Mouse (Mus musculus): ENCODE measurements at regions not wholly inside any gene's neighbourhood (a gene's known extent, or its start where the extent isn't known, plus 50 kb on each side); places are given as distances from the start of the nearest gene placed in this dataset.

DNA sequence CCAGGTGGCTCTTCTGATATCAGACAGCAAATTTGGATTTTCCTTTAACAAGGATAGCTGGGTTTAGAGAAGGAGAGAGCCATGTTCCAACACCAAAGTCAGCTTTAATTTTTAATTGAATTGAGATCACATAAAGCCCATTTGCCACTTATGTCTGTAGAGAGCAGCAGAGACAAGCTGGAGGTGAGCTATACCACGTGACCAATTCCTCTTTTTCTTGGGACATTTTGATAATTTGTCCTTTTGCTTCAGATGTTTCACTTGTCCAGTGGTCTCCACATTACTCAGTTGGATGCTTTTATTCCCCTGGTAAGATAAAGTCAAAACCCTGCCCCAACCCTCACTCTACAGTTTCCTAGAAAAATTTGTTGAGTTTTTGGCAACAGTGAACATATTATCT, 248.6 kb upstream of the Ndst4 start:
- Histone ChIP-seq H3K9me3 (replicated peaks) (no peaks in the 10 kb centered on the region), H3K4me1 (replicated peaks) (no peaks in the 10 kb centered on the region), H3K9ac (no peak overlapping the region), H3K4me2 (no peak overlapping the region), H3K27ac (replicated peaks) (no peak overlapping the region), H3K27me3 (no peaks in the 10 kb centered on the region), H3K36me3 (replicated peaks) (no peaks in the 10 kb centered on the region), H3K4me3 (replicated peaks) (no peak overlapping the region)
- no peak for ATAC-seq (ENCODE audit: insufficient read depth)
- 33% methylated on average over 1 of the region's 1 CpGs for WGBS (ENCODE audit: insufficient replicate concordance)

DNA sequence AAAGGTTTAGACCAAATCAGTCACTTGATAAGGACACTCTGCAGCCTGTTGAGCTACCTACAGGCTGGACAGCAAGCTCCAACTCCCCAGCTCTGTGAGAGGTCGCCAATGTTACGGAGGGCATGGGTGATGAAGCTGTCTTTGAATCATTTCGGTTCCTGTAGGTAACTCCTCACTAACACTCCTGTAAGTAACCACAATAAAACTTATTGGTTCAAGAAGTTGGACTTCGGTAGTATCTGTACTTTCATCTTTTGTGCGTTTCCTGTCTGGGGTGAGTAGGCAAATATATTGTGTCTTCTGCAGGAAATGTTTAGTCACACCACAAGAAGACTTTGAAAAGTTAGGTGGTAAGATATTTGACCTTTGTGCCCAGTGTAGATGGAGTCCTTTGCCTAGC, 244.1 kb upstream of the Ndst4 start:
- ATAC-seq (ENCODE audit: insufficient read depth) = no peak

DNA sequence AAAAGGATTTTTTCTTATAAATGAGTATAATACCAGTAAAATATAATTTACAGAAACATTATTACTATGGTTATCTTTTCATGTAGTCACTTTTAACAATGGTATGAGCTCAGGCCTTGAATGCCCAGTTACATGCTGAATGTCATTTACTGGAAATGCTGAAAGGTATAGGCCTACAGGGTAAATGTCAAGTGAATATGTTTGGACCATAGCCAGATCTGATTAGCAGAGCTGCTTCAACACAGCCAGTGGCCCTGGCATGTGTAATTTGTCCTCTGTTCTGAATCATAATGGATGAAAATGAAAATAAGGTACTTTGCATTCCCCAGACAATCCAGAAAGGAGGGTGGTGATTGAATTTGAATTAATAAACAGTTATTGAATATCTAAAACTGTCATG, 213.3 kb upstream of the Ndst4 start:
- Histone ChIP-seq H3K9ac (no peak overlapping the region), H3K27me3 (no peaks in the 10 kb centered on the region), H3K4me3 (replicated peaks) (no peak overlapping the region), H3K4me2 (no peak overlapping the region), H3K9me3 (replicated peaks) (no peaks in the 10 kb centered on the region), H3K27ac (replicated peaks) (no peak overlapping the region), H3K4me1 (replicated peaks) (no peaks in the 10 kb centered on the region), H3K36me3 (replicated peaks) (no peaks in the 10 kb centered on the region)
- ATAC-seq (ENCODE audit: insufficient read depth) = no peak

More for the DNA sequence above, 244.1 kb upstream of the Ndst4 start:
- H3K4me2 ChIP-seq = no peak overlapping the region
- H3K9ac ChIP-seq = no peak overlapping the region
- no peaks in the 10 kb centered on the region for H3K9me3 ChIP-seq (replicated peaks)
- no peaks in the 10 kb centered on the region for H3K4me1 ChIP-seq (replicated peaks)
- no peaks in the 10 kb centered on the region for H3K36me3 ChIP-seq (replicated peaks)
- no peak overlapping the region for H3K27ac ChIP-seq (replicated peaks)
- no peak overlapping the region for H3K4me3 ChIP-seq (replicated peaks)
- no peaks in the 10 kb centered on the region for H3K27me3 ChIP-seq
- WGBS (ENCODE audit: insufficient replicate concordance) = 31% methylated on average over 5 of the region's 5 CpGs

DNA sequence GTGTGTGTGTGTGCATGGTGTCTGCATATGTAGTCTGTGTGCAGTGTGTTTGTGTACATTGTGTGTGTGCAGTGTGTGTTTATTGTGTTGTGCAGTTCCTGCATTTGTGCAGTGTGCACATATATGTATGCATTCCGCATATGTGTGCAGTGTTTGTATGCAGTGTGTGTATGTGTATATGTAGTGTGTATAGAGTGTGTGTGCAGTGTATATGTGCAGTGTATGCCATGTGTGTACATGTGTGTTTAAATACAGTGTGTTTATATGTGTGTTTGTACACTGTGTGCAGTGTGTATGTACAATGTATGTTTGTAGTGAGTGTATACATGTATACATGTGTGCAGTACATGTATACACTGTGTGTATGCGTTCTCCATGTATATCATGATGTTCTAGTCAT, 183.0 kb upstream of the Ndst4 start:
- Histone ChIP-seq H3K4me1 (replicated peaks) (no peaks in the 10 kb centered on the region), H3K27me3 (no peaks in the 10 kb centered on the region), H3K9ac (no peak overlapping the region), H3K4me2 (no peak overlapping the region), H3K9me3 (replicated peaks) (no peaks in the 10 kb centered on the region), H3K4me3 (replicated peaks) (no peak overlapping the region), H3K36me3 (replicated peaks) (no peaks in the 10 kb centered on the region), H3K27ac (replicated peaks) (no peak overlapping the region)
- ATAC-seq (ENCODE audit: insufficient read depth) = peak; percentile 32; the same call in 1 of the 2 replicates
- 73% methylated on average over 2 of the region's 2 CpGs for WGBS (ENCODE audit: insufficient replicate concordance)

DNA sequence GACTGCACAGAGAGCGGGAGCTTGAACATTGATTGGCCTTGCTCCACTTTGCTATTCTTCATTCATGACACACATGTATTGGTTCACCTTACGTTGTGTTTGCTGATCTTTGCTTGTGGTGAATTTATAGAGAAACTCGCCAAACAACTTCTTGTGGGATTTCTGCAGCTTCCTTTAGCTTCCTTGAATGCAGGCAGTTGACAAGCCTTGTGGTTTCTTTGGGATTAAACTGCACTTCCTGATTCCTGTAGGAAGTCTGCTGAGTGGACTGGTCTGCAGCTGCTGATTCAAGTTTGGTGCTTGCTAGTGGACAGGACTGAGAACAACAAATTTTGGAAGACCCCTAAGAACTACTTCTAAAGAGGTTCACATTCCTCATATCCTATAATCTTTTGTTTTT, 152.8 kb upstream of the Ndst4 start:
- Histone ChIP-seq H3K4me1 (replicated peaks) (no peaks in the 10 kb centered on the region), H3K27ac (replicated peaks) (no peak overlapping the region), H3K36me3 (replicated peaks) (no peaks in the 10 kb centered on the region), H3K4me3 (replicated peaks) (no peak overlapping the region), H3K4me2 (no peak overlapping the region), H3K9ac (no peak overlapping the region), H3K9me3 (replicated peaks) (no peaks in the 10 kb centered on the region), H3K27me3 (no peaks in the 10 kb centered on the region)
- WGBS (ENCODE audit: insufficient replicate concordance) = 51% methylated on average over 3 of the region's 3 CpGs
- ATAC-seq (ENCODE audit: insufficient read depth) = no peak

DNA sequence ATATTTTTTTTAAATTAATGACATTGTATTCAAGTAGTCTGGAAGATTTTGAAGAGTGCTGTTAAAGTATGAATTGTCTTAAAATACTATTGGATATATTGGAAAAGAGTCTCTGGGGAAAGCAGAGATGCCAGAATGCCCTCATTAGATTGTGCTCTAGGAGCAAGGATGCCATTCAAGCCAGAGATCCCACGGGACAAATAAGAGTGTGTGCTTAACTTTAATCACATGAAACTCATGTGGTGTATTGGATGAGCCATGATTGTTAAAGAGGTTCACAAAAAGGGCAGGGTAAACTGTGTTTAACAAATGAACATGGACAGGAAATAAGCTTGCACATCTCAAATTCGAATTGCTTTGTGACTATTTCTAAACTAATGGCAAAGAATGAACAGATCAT, 143.0 kb upstream of the Ndst4 start:
- Histone ChIP-seq H3K27me3 (no peaks in the 10 kb centered on the region), H3K36me3 (replicated peaks) (no peaks in the 10 kb centered on the region), H3K27ac (replicated peaks) (no peak overlapping the region), H3K4me1 (replicated peaks) (no peaks in the 10 kb centered on the region), H3K4me2 (no peak overlapping the region), H3K4me3 (replicated peaks) (no peak overlapping the region), H3K9ac (no peak overlapping the region), H3K9me3 (replicated peaks) (no peaks in the 10 kb centered on the region)
- no peak for ATAC-seq (ENCODE audit: insufficient read depth)
- 49% methylated on average over 2 of the region's 2 CpGs for WGBS (ENCODE audit: insufficient replicate concordance)

DNA sequence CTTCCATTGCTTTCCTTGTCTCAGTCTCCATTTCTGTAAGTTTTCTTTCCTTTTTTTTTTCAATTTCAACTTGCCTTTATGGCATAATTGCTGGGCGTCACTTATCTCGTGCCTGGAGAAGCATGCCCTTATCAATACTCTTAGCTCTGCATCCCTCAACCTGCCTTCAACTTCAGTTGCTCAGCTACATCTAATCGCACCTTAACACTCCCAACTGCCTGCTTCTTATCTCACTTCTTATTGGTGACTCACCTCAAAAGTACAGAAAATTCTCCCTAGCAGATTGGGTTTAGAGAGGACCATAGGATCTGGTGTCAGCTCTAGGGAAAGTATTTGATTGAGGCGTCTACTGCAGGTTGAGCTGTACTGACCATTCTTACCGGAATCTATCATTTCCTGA, 133.2 kb upstream of the Ndst4 start:
- Histone ChIP-seq H3K4me2 (peak overlapping the region; percentile 69), H3K4me3 (replicated peaks) (peak overlapping the region; percentile 25), H3K9ac (0 out of 2 replicates have a peak overlapping the region, but pooled peaks have one; percentile 13), H3K27me3 (no peaks in the 10 kb centered on the region), H3K9me3 (replicated peaks) (no peaks in the 10 kb centered on the region), H3K4me1 (replicated peaks) (peaks cover 24% of the 10 kb centered on the region), H3K27ac (replicated peaks) (peak overlapping the region; percentile 89), H3K36me3 (replicated peaks) (no peaks in the 10 kb centered on the region)
- ATAC-seq (ENCODE audit: insufficient read depth) = peak; percentile 99
- 19% methylated on average over 5 of the region's 5 CpGs for WGBS (ENCODE audit: insufficient replicate concordance)

DNA sequence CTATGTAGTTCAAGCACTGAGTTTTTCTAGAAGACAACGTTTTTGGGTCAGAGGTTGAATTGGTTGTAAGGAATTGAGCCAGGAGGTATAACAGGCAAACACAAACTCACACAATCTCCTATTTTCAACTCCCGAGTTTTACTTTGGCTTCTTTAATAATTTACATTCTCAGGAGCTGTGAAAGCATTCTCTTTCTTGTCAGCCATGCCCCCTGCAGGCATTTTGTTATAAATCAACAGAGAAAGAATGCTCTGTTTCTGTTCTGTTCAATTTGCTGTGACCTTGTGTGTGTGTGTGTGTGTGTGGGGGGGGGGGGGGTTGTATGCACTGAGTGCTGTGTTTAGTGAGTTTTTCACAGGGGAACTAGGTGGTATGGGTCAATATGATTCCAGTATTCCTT, 132.7 kb upstream of the Ndst4 start:
- peak overlapping the region; percentile 25 for H3K4me3 ChIP-seq (replicated peaks)
- 0 out of 2 replicates have a peak overlapping the region, but pooled peaks have one; percentile 13 for H3K9ac ChIP-seq
- peak overlapping the region; percentile 69 for H3K4me2 ChIP-seq
- 3% methylated on average over 2 of the region's 2 CpGs for WGBS (ENCODE audit: insufficient replicate concordance)
- H3K27me3 ChIP-seq = no peaks in the 10 kb centered on the region
- no peaks in the 10 kb centered on the region for H3K9me3 ChIP-seq (replicated peaks)
- peak; percentile 40 for ATAC-seq (ENCODE audit: insufficient read depth)
- no peaks in the 10 kb centered on the region for H3K36me3 ChIP-seq (replicated peaks)
- peak overlapping the region; percentile 89 for H3K27ac ChIP-seq (replicated peaks)
- H3K4me1 ChIP-seq (replicated peaks) = peaks cover 24% of the 10 kb centered on the region

DNA sequence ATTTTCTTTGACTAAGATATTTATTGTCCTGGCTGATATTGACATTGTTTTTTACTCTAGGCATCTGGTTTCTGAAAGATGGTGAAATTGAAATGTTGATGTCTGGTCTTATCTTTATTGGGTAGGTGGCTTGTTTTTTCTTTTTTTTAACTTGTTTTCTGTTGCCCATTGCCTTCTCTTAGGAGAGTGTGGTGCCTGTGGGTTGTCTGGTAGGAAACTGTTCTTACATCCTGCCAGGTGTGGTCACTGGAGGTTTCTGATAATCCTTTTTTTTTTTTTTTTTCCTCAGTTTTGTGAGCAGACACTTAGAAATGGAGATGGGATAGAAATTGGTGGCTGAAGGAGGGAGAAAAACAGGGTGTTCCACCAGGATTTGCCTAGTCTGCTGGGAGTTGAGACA, 125.3 kb upstream of the Ndst4 start:
- H3K9ac ChIP-seq = no peak overlapping the region
- H3K27ac ChIP-seq (replicated peaks) = peak overlapping the region; percentile 84

DNA sequence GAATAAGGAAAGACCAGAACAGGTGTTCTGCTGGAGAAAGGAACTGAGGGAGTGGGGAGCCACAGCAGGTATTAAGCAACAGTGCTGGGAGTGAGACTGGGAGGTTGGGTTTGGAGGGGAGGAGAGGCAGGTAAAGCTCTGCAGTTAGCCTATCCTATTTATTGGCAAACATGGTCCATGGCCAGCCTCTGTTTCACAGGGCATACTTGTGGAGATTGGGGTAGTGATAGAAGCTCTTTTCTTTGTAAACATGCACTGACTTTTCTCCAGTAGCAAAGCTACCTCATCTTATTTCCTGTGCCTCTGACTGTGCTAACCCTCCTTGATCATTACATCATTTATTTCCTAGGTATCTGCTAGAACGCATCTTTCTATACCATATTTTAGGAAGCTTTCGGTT, 124.9 kb upstream of the Ndst4 start:
- ATAC-seq (ENCODE audit: insufficient read depth) = peak; percentile 62
- H3K9ac ChIP-seq = no peak overlapping the region
- H3K4me3 ChIP-seq (replicated peaks) = no peak overlapping the region
- no peaks in the 10 kb centered on the region for H3K27me3 ChIP-seq
- 81% methylated on average over 2 of the region's 2 CpGs for WGBS (ENCODE audit: insufficient replicate concordance)
- H3K36me3 ChIP-seq (replicated peaks) = no peaks in the 10 kb centered on the region
- peak overlapping the region; percentile 18; the same call in 1 of the 2 replicates for H3K4me2 ChIP-seq
- peaks cover 17% of the 10 kb centered on the region for H3K4me1 ChIP-seq (replicated peaks)
- H3K9me3 ChIP-seq (replicated peaks) = no peaks in the 10 kb centered on the region
- peak overlapping the region; percentile 84 for H3K27ac ChIP-seq (replicated peaks)

More for the DNA sequence above, 125.3 kb upstream of the Ndst4 start:
- ATAC-seq (ENCODE audit: insufficient read depth) = peak; percentile 41
- H3K4me2 ChIP-seq = peak overlapping the region; percentile 18; the same call in 1 of the 2 replicates
- H3K27me3 ChIP-seq = no peaks in the 10 kb centered on the region
- H3K9me3 ChIP-seq (replicated peaks) = no peaks in the 10 kb centered on the region
- no peaks in the 10 kb centered on the region for H3K36me3 ChIP-seq (replicated peaks)
- H3K4me1 ChIP-seq (replicated peaks) = peaks cover 17% of the 10 kb centered on the region
- no peak overlapping the region for H3K4me3 ChIP-seq (replicated peaks)

DNA sequence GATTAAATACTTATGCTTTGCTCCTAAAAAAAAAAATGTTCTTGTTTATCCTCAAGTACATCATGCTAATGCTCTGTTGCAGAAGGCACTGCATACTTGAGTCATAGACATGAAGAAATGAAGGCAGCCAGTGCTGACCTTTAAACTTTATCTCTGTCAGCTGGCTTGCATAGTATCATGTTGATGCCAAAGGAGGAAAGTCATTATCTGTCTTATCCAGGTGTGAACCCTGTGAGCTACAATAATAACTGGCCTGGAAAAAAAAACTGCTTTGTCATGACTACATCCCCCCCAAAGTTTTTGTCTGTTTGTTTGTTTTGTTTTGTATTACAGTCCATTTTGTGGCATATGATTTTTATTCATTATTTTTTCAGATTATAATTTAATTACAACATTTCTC, 124.3 kb upstream of the Ndst4 start:
- Histone ChIP-seq H3K9me3 (replicated peaks) (no peaks in the 10 kb centered on the region), H3K27me3 (no peaks in the 10 kb centered on the region), H3K4me3 (replicated peaks) (no peak overlapping the region), H3K4me2 (peak overlapping the region; percentile 11; the same call in 1 of the 2 replicates), H3K9ac (no peak overlapping the region), H3K36me3 (replicated peaks) (no peaks in the 10 kb centered on the region), H3K4me1 (replicated peaks) (peaks cover 20% of the 10 kb centered on the region), H3K27ac (replicated peaks) (no peak overlapping the region)
- peak; percentile 91 for ATAC-seq (ENCODE audit: insufficient read depth)

DNA sequence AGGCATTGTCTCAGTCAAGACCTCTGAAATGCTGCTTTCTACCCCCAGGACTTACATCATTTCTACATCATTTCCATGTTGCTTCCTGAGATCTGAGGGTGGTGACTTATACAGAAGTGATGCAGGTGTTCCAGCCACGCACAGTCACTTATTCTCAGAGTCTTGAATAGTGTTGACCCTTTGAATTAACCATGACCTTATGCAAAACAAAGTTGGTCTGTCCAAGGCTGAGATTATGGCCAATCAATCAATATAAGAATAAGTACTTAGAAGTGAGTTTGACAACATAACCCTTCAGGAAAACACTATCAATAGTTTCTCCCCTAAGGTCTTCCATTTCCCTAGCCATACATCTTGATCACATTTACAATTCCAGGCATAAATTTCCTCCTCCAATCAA, 115.3 kb upstream of the Ndst4 start:
- 70% methylated on average over 1 of the region's 1 CpGs for WGBS (ENCODE audit: insufficient replicate concordance)
- no peak for ATAC-seq (ENCODE audit: insufficient read depth)
- H3K36me3 ChIP-seq (replicated peaks) = no peaks in the 10 kb centered on the region
- peaks cover 4% of the 10 kb centered on the region for H3K4me1 ChIP-seq (replicated peaks)
- no peak overlapping the region for H3K4me2 ChIP-seq
- H3K27ac ChIP-seq (replicated peaks) = no peak overlapping the region
- H3K9me3 ChIP-seq (replicated peaks) = no peaks in the 10 kb centered on the region
- H3K27me3 ChIP-seq = no peaks in the 10 kb centered on the region
- no peak overlapping the region for H3K9ac ChIP-seq
- no peak overlapping the region for H3K4me3 ChIP-seq (replicated peaks)
